Mouse (Mus musculus) cerebellum, adult 18-20 months (tissue): ENCODE data around the gene Atp6v0b.

ENCODE experiments used
- DNase-seq, 2 experiments: peaks; one replicate each; pipeline ENCODE4 v3.0.0; 2021

The Atp6v0b gene

GRCm38 (mm10) chr4:117835531-117836111, 51.5 kb downstream of the Atp6v0b start:
- DNase-seq: peak; percentile 48 to 68

GRCm38 (mm10) chr4:117834845-117835530, 52.1 kb downstream of the Atp6v0b start:
- peak; percentile 59 to 61 for DNase-seq

GRCm38 (mm10) chr4:117834457-117834844, 52.7 kb downstream of the Atp6v0b start, which contains the start of gene Slc6a9:
Gene Slc6a9, plus strand, starts transcription at chr4:117834506.
- no peak for DNase-seq
